Comparison of ENCODE assay signal across 19 mouse cellular contexts in genomic region chr1:173961491-173961890, GRCm38 (mm10). TPM values are rescaled to one million over a fixed set of nuclear protein-coding genes. Genes with fewer than 3 reads are reported as not detected.
DNase-seq lines count a peak whose midpoint lies in the region; ATAC-seq and TF ChIP-seq lines count a peak whose summit lies in the region.
"Not testable (repeated sequence)": the region's sequence is repeated elsewhere in the genome, so short reads cannot be mapped to it uniquely, and the experiment has no call there.
"Had no signal": no experiment of that assay in that cellular context is flagged by ENCODE, and none has a peak within 500 bp of the region (broad histone marks: within the 10 kb centered on the region; RNA-seq: fewer than 3 reads in every experiment).

No protein-coding gene starts in this region.

- peak; percentile 45; the same call in 1 of the 2 replicates for ATAC-seq in megakaryocyte, adult 5-6 weeks (ENCODE audit: poor library complexity, severe bottlenecking)

- not testable (repeated sequence) for H3K36me3 ChIP-seq in MEL (ENCODE audit: control insufficient read depth in 1 of 2, insufficient read depth in 2 of 2, low read length in 2 of 2); liver, adult 2 months (ENCODE audit: control insufficient read depth, insufficient read depth, low read length)

- TF ChIP-seq CTCF in MEL (IDR thresholded peaks at IDR 0.05 in 2 of 3, conservative IDR thresholded peaks at IDR 0.05 in 1 of 3; ENCODE audit: control insufficient read depth in 1 of 3, insufficient read depth in 1 of 3, low read depth in 2 of 3, low read length in 3 of 3, poor library complexity in 1 of 3, severe bottlenecking in 1 of 3); liver, adult 2 months (IDR thresholded peaks at IDR 0.05; ENCODE audit: low read depth, low read length): not testable (repeated sequence)

- TF ChIP-seq RAD21 in MEL (IDR thresholded peaks at IDR 0.05; ENCODE audit: low read depth, low read length) = not testable (repeated sequence)

- H3K9ac ChIP-seq in MEL (ENCODE audit: control insufficient read depth, low read depth, low read length, poor library complexity, severe bottlenecking); liver, adult 2 months (ENCODE audit: low read depth, low read length): not testable (repeated sequence)

- TF ChIP-seq EP300 in MEL (IDR thresholded peaks at IDR 0.05; ENCODE audit: low read depth in 1 of 2, low read length in 2 of 2) = not testable (repeated sequence)

- H3K9me3 ChIP-seq in MEL (replicated peaks; ENCODE audit: insufficient read depth, low read length) = not testable (repeated sequence)

- not testable (repeated sequence) for H3K4me3 ChIP-seq in MEL (ENCODE audit: control insufficient read depth in 1 of 2, insufficient read depth in 1 of 2, low read depth in 2 of 2, low read length in 2 of 2); liver, adult 2 months (ENCODE audit: insufficient read depth, low read depth, low read length)

- H3K79me2 ChIP-seq in MEL (ENCODE audit: control insufficient read depth, insufficient read depth, low read length, poor library complexity); liver, adult 2 months (ENCODE audit: control insufficient read depth, insufficient read depth, low read length): not testable (repeated sequence)

- DNase-seq in 3T3-L1 (ENCODE audit: low read depth, low spot score) = peak; percentile 17
- DNase-seq in MEL (ENCODE audit: low read depth, low spot score) = peak; percentile 9
- DNase-seq in heart, adult 11 months = peak; percentile 92
- peak; percentile 17 for DNase-seq in liver, adult 2 months (ENCODE audit: extremely low read depth, low read depth, low spot score)

- TF ChIP-seq POLR2A in MEL (IDR thresholded peaks at IDR 0.05; ENCODE audit: control insufficient read depth in 1 of 2, insufficient read depth in 1 of 2, low read depth in 1 of 2, low read length in 2 of 2, poor library complexity in 1 of 2); liver, adult 2 months (IDR thresholded peaks at IDR 0.05; ENCODE audit: extremely low read depth, insufficient read depth, low read length): not testable (repeated sequence)

- WGBS in liver, adult 2 months = 56% methylated on average over 1 of the region's 1 CpGs

- H3K4me1 ChIP-seq in MEL (ENCODE audit: control insufficient read depth in 1 of 2, insufficient read depth in 2 of 2, low read length in 2 of 2); liver, adult 2 months (ENCODE audit: control insufficient read depth, insufficient read depth, low read length): not testable (repeated sequence)

- H3K27me3 ChIP-seq in MEL (ENCODE audit: control insufficient read depth in 1 of 2, insufficient read depth in 2 of 2, low read length in 2 of 2); liver, adult 2 months (ENCODE audit: control insufficient read depth, insufficient read depth, low read length): not testable (repeated sequence)

- H3K27ac ChIP-seq in MEL (ENCODE audit: control insufficient read depth, low read depth, low read length); liver, adult 2 months (replicated peaks; ENCODE audit: insufficient read depth, low read depth, low read length): not testable (repeated sequence)

RNA-seq across cellular contexts. Expression of gene Ifi203, which starts 19.0 kb away (rescaled TPM):
- total RNA-seq in MEL (2012; rRNA removed) = 0.08 and 0.10 TPM in 2 replicates
- under 1 TPM in 1 of 2 experiments, not detected in 1; 0.25 TPM for polyA plus RNA-seq in MEL (2012; ENCODE audit: insufficient read depth in 1 of 2, insufficient read length in 2 of 2, low read depth in 1 of 2, low replicate concordance in 2 of 2, missing spikeins in 1 of 2)
- 8.9 and 9.8 TPM in 2 replicates for total RNA-seq in liver, adult 2 months (2014; rRNA removed)
- polyA plus RNA-seq in liver, adult 2 months (2012; rRNA removed) = 1.3 and 2.5 TPM in 2 replicates
- 263 and 285 TPM in 2 replicates for total RNA-seq in megakaryocyte, adult 5-6 weeks (2015)
- 122 and 154 TPM in 2 replicates for total RNA-seq in megakaryocyte, adult 5-6 weeks (2017)
- polyA plus RNA-seq: embryonic facial prominence, embryonic 10.5 days; forebrain, embryonic 11.5 days; G1E had no signal

RNA-seq across cellular contexts. Expression of gene Mndal, which starts 19.2 kb away (rescaled TPM):
- total RNA-seq in MEL (2012; rRNA removed) = not detected in 2 replicates
- polyA plus RNA-seq in MEL (2012; ENCODE audit: insufficient read depth in 1 of 2, insufficient read length in 2 of 2, low read depth in 1 of 2, low replicate concordance in 2 of 2, missing spikeins in 1 of 2) = not detected
- 8.4 and 10.9 TPM in 2 replicates for total RNA-seq in liver, adult 2 months (2014; rRNA removed)
- 0.86 and 2.6 TPM in 2 replicates for polyA plus RNA-seq in liver, adult 2 months (2012; rRNA removed)
- 360 and 361 TPM in 2 replicates for total RNA-seq in megakaryocyte, adult 5-6 weeks (2015)
- total RNA-seq in megakaryocyte, adult 5-6 weeks (2017) = 254 and 258 TPM in 2 replicates
- polyA plus RNA-seq: embryonic facial prominence, embryonic 10.5 days; G1E had no signal

RNA-seq across cellular contexts. Expression of gene Ifi202b, which starts 21.1 kb away (rescaled TPM):
- not detected in 2 replicates for total RNA-seq in MEL (2012; rRNA removed)
- not detected for polyA plus RNA-seq in MEL (2012; ENCODE audit: insufficient read depth in 1 of 2, insufficient read length in 2 of 2, low read depth in 1 of 2, low replicate concordance in 2 of 2, missing spikeins in 1 of 2)
- not detected in 2 replicates for total RNA-seq in liver, adult 2 months (2014; rRNA removed)
- not detected in 2 replicates for polyA plus RNA-seq in liver, adult 2 months (2012; rRNA removed)
- total RNA-seq in megakaryocyte, adult 5-6 weeks (2015) = not detected in 2 replicates
- total RNA-seq in megakaryocyte, adult 5-6 weeks (2017) = not detected in 2 replicates
- total RNA-seq: adrenal gland, adult 2 months; adrenal gland, postnatal 10 days; adrenal gland, postnatal 25 days; adrenal gland, postnatal 4 days; CH12.LX; forebrain, postnatal 0 days had no signal
- polyA plus RNA-seq: adrenal gland, adult 2 months; CD4-positive, CD25-positive, alpha-beta regulatory T cell, adult 4 months; cerebellum, adult 2 months; cortical plate, adult 2 months; embryonic facial prominence, embryonic 10.5 days; forebrain, embryonic 11.5 days; forebrain, embryonic 13.5 days; forebrain, embryonic 15.5 days; forebrain, postnatal 0 days; G1E had no signal

RNA-seq across cellular contexts. Expression of gene Ifi211, which starts 48.6 kb away (rescaled TPM):
- total RNA-seq in MEL (2012; rRNA removed) = not detected in 2 replicates
- not detected for polyA plus RNA-seq in MEL (2012; ENCODE audit: insufficient read depth in 1 of 2, insufficient read length in 2 of 2, low read depth in 1 of 2, low replicate concordance in 2 of 2, missing spikeins in 1 of 2)
- total RNA-seq in liver, adult 2 months (2014; rRNA removed) = 2.2 and 3.9 TPM in 2 replicates
- 0.14 and 0.27 TPM in 2 replicates for polyA plus RNA-seq in liver, adult 2 months (2012; rRNA removed)
- 165 and 182 TPM in 2 replicates for total RNA-seq in megakaryocyte, adult 5-6 weeks (2015)
- 234 and 254 TPM in 2 replicates for total RNA-seq in megakaryocyte, adult 5-6 weeks (2017)
- total RNA-seq: G1E had no signal
- polyA plus RNA-seq: G1E had no signal

Comparison
In these comparisons a context has a peak if more than half of its experiments do, and no peak if none do; other contexts are left out.
1. DNase-seq: peak in every context shown above with its lines; median percentile 92 in heart, adult 11 months; 17 in 3T3-L1; 17 in liver, adult 2 months; 9 in MEL.
2. RNA of gene Ifi203, which starts 19.0 kb away (total RNA-seq): 122 to 285 TPM in megakaryocyte, adult 5-6 weeks; 8.9 to 9.8 TPM in liver, adult 2 months and 0.08 to 0.10 TPM in MEL; every median in the first group is over 10 times any median in the second.
3. RNA of gene Mndal, which starts 19.2 kb away (total RNA-seq): 254 to 361 TPM in megakaryocyte, adult 5-6 weeks; 8.4 to 10.9 TPM in liver, adult 2 months and not detected in MEL; every median in the first group is over 10 times any median in the second.